Mouse (Mus musculus): ENCODE measurements around the gene Pgghg. TPM values are rescaled to one million over a fixed set of nuclear protein-coding genes. Genes with fewer than 3 reads are reported as not detected.

The Pgghg gene
- total RNA-seq, 2 experiments from 2014 or later, result 3.5 to 4.3 TPM

DNA sequence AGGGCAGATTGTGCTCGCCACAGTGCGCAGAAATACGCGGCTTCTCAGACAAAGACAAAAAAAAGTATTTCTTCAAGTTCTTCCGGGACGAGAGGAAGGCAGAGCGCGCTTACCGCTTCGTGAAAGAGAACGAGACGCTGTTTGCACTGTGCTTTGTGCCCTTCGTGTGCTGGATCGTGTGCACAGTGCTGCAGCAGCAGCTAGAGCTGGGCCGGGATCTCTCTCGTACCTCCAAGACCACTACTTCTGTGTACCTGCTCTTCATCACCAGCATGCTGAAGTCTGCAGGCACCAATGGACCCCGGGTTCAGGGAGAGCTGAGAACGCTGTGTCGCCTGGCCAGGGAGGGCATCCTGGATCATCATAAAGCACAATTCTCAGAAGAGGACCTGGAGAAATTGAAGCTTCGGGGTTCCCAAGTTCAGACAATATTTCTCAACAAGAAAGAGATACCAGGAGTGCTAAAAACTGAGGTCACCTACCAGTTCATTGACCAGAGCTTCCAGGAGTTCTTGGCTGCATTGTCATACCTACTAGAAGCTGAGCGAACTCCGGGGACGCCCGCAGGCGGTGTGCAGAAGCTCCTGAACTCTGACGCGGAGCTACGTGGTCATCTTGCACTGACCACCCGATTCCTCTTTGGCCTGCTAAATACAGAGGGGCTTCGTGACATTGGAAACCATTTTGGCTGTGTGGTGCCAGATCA is 18.0 kb upstream of the Pgghg start:
- no peak for DNase-seq

DNA sequence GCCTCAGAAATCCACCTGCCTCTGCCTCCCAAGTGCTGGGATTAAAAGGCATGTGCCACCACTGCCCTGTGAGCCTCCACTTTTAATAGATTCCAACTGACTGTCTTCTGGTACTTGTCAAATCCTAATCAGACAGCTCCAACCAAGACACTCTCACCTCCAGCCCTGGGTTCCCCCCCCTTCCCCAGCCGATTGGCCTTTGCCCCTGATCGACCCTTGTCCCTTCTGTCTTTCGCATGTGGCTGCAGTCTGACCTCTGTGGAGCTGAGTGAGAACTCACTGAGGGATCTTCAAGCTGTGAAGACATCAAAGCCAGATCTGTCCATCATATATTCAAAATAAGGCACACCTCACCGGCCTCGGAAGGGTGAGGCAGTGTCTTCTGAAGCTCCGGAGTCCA is 14.0 kb upstream of the Pgghg start:
- DNase-seq, result no peak

DNA sequence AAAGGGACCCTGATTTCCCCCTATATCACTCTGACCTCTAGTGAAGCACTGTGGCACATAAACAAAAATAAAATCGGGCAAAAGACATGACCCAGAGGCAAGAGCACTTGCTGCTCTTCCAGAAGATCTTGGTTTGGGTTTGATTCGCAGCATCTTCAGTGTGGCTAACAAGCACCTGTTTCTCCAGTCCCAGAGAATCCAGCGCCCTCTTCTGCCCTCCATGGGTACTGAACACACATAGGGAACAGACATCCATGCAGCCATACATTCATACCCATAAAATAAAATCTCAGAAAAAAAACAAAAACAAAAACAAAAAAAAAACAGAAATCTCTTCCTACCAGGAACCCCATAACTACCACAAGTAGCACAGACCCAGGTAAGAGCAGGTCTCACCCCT is 2.8 kb upstream of the Pgghg start:
- DNase-seq, result no peak

DNA sequence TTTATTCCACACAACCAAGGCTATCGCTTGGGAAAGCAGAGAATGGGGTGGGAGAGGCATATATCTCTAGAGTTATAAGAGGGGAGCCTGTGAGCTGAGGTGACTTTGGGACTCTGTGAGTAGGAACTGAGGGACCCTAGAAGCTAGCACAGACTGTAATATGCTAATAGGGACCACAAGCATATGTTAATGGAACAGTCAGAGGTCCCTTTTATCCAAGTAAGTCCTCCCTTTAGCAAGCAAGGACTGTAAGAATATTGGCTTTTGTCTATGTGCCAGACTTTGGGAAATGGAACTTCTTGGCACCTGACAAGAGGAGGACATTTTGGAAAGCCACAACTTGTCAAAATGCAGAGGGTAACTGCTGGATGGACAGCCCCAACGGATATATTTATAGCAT is 2.3 kb upstream of the Pgghg start:
- DNase-seq, result no peak

GRCm38 (mm10) chr7:140939669-140940171 is 1.5 kb upstream of the Pgghg start:
- peak; percentile 35 to 45 for DNase-seq

GRCm38 (mm10) chr7:140942341-140942740 is 1.1 kb downstream of the Pgghg start:
- no peak for DNase-seq

GRCm38 (mm10) chr7:140942811-140943210 is 1.6 kb downstream of the Pgghg start:
- peak in 1 of 2 experiments; percentile 25 for DNase-seq

DNA sequence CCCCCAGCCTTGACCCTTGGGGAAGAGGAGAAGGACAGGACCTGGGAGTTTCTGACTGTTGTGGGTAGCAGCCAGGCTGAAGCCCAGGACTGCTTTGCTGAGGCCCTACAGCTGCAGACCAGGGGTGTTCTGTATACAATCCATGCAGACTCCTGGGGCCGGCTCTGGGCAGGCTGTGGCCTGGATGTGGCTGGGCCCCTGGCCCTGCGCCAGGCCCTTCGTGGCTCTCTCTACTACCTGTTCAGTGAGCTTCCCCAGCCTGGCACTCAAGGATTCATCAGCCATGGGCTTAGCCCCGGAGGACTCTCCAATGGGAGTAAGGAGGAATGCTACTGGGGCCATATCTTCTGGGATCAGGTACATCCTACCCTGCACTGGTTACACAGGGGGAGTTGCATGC is 2.2 kb downstream of the Pgghg start:
- peak in 1 of 2 experiments; percentile 13 for DNase-seq

DNA sequence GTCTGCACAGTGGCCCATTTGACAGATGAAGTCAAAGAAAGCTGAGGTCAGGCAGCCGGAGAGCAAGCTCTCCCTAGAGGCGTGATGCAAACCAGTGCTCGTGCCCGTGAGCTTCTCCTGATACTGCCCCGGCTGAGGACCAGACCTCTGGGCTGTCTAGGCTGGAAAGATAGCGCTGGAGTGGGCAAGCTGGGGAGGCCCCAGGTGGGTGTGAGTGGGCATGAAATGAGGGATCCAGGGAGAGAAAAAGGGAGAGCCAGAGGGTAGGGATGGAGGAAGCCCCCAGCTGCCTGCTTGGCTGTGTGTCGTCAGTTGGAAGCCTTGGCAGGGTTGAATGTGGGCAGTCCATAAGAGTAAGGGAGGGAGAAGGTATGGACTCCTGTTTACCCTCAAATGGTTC is 3.0 kb downstream of the Pgghg start:
- no peak for DNase-seq

GRCm38 (mm10) chr7:140945247-140945646 is 4.1 kb downstream of the Pgghg start:
- DNase-seq, result no peak

GRCm38 (mm10) chr7:140946311-140946710 is 5.1 kb downstream of the Pgghg start:
- no peak for DNase-seq

- peak in 1 of 2 experiments; percentile 75 for DNase-seq
Measured at GRCm38 (mm10) chr7:140946980-140947379, 5.8 kb downstream of the Pgghg start.

DNA sequence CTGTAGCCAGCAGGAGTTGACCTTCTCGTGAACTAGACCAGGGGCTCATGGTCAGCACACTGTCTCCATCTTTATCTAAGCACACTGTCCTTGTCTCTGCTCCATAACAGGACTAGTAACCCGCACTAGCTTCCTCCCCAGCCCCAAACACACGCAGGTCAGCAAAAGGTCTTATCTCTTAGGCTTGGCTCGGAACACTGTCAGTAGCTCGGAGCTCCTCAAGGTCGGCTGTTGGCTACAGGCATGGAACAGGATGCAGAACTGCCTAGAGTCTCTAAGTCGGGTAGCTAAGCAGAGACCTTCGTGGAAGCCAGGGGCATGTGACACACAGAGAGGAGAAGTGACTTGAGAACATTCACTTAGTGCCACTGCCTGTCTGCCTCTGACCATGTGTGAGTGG is 7.0 kb downstream of the Pgghg start:
- no peak for DNase-seq

GRCm38 (mm10) chr7:140949255-140949654 is 8.1 kb downstream of the Pgghg start:
- DNase-seq, result no peak

GRCm38 (mm10) chr7:140949824-140950530 is 8.8 kb downstream of the Pgghg start, which contains the start of gene Ifitm5:
TSS of gene Ifitm5 (minus strand) at chr7:140950291.
- no peak for DNase-seq

DNA sequence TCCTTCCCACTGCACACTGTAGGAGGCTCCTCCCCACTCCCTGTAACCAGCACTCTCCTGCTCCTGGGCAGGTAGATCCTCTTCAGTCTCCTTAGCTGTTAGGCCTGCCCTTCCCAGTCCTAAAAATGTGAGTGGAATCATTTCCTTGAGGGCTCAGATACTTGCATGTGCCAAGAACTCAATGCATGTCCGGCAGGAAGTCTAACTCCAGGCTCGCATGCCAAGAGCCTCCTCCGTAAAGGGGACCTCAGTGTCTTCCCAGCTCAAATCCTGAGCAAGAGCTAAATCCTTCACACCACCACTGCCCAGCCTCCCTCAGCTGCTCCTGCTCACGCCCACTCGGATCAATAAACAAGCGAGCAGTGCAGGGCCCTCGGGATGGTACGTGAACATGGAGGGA is 9.9 kb downstream of the Pgghg start:
- DNase-seq, result peak; percentile 58 to 82

GRCm38 (mm10) chr7:140951765-140952164 is 10.6 kb downstream of the Pgghg start:
- no peak for DNase-seq

DNA sequence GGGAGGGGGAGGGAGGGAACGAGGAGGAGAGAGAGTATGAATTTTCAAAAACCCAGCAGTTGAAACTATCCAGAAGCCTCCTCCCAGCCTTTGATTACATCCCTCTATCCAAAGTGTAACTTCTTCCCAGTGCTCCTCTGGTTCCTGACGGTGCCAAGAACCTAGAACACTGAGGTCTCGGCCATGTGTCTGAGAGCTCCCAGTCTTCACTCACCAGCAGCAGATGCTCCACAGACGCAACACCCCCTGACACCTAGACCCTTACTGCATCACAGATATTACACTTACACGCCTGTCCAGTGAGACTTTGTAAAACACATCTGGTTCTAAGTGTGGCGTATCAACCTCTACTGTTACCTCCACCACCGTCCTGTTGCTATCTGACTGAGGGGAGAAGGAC is 11.2 kb downstream of the Pgghg start:
- DNase-seq, result no peak

DNA sequence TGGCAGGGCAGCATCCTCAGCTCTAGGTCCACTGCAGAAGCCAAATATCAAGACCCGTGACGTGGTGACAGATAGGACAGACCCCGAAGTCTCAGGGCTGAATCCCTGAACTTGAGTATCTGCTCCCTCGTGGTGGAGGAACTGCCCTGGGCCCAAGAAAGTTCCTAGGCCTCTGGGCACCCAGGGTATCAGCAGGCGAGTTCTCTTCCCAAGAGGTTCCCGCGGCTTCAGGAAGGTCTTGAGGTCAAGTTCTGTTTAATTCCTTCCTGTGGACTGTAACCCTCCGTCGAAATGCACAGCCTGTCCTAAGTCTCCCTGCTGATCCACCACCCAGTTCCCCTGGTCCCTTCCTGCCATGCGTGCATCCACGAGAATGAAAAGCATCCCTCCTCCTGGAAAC is 11.9 kb downstream of the Pgghg start:
- peak; percentile 45 to 50 for DNase-seq

DNA sequence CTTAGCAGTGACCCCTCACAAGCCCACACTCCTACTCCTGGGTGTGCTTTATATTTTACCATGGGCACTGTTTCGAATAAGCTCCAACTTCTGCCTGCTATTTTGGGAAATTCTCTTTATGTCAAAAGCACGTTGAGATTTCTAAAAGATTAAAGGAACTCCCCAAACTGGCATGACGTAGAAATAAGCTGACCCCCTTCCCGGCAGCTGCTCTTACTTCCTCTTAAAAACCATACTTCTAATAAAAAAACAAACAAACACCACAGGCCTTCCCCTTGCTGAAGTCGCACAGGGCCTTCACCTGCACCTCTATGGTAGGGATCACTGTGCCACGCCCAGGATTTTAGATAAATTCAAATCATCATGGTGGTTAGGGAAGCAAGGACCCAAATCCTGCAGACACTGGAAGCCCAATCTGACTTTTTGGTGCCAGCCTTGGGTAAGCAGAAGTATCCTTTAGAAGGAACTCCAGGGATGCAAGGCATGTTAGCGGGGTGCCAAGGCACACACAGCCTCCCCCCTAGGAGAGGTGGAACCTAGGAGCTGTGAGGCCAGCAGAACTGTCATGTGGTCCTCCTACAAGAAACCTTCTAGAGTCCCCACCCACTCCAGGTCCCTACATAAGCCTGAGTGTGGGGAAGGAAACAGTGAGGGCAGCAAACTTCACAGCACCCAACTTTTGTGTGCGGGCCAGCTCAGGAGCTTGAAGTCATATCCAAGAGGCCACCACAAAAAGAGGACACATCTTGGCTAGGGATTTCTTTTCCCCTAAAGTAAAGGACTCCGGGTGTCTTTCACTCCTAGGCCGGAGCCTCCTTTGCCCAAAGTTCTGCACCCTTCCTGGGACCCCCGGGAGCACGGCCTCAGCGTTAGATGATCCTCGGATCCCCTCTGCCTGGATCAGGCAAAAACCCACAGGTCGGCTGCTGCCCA is 12.9 kb downstream of the Pgghg start:
- peak; percentile 59 to 65 for DNase-seq

DNA sequence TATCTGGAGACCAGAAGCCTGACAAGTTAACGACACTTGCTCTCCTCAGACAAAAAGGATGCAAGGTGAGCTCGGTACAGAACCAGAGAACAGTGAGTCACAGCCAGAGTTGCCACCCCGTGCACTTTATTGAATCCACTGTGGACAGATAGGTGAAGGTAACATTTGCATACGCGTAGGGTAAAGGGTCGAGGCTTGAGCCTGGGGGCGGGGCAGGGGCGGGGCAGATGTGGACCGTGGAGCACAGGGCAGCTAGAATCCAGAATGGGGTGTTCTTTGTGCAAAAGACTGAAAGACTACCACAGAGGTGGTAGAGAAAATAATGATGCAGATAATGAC is 13.5 kb downstream of the Pgghg start:
- DNase-seq, result peak in 1 of 2 experiments; percentile 53

- DNase-seq, result peak in 1 of 2 experiments; percentile 44
Measured at GRCm38 (mm10) chr7:140955342-140955741, 14.2 kb downstream of the Pgghg start.

Data from heart, adult 18-20 months (tissue).